Mouse (Mus musculus) adrenal gland, postnatal 4 days (tissue): ENCODE results near the gene Inpp5b. TPM values are rescaled to one million over a fixed set of nuclear protein-coding genes. Genes with fewer than 3 reads are reported as not detected.

Experiments used
- DNase-seq, 2 experiments: peaks; one replicate each; pipeline ENCODE4 v3.0.0; 2021 to 2022; ENCODE audit warnings: low spot score in 2 of 2, mixed read lengths in 2 of 2
- total RNA-seq, 2 experiments: library from RNA; stranded (reverse); gene quantifications; 2 replicates each; pipeline ENCODE4 v1.2.3; 2021

The Inpp5b gene
- total RNA-seq, 2 experiments from 2014 or later = 25.2 to 32.0 TPM

DNA sequence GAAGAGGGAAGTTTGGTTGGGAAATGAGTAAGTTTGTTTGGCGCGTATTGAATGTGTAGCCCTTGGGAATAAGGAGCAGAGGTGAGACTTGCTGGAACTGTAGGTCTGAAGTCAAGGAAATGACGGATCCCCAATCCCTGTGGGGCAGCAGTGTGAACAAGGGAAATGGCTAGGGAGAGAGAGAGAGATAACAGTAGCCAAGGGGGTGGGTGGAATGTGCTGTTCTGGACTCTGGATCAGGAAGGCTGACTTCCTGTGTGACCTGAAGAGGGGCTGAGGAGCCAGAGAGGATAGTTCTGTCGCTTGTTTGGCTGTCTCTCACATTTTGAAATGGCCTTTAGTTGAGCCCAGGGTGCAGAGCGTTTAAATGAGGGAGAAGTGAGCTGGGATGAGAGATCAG, 66.9 kb downstream of the Inpp5b start:
- no peak for DNase-seq

DNA sequence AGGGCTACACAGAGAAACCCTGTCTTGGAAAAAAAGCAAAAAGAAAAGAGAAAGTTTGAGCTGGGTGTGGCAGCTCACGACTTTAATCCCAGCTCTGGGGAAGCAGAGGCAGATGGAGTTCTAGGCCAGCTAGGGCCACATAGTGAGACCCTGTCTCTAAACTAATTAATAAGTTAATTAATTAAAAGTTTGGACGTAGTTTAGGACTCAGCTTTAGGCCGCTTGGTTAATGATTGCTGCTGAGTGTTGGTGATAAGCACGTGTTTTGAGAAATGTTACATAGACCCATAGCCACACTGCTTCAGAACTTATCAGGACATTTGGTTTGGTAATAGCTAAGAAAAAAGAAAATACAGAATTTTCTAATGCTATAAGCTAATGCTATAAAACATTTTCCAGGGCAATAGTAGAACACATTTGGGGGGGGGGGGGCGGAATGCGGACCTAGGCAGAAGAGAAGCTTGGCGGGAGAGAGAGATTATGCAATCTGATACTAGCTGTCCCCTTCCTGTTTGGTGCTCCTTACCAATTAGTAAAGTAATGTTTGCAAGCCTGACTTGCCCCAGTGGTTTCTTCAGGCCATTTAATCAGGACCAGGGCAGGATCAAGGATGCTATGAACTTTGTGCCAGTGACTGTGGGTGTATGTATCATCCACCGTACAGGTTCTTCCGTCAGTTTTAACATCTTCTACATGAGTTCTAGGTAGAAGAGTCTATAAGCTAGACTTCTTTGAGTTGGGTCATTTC, 67.7 kb downstream of the Inpp5b start:
- no peak for DNase-seq

DNA sequence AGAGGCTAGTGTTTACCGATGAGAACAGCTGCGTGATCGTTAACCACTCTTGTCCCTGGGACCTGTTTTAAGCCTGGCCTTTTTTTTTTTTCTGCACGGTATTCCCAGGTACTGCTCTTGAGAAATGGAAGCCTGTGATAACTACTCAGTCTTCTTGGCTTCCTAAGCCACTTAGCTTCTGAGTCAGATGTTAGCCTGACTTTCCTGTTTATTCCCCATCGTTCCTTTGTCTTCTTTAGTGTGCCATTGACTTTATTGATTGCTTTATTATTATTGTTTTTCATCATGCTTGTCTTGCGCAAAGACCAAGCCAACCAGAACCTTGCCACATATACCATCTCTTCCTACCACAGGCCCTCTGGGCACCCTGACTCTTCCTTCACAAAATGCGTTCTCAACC, 68.4 kb downstream of the Inpp5b start:
- no peak for DNase-seq

DNA sequence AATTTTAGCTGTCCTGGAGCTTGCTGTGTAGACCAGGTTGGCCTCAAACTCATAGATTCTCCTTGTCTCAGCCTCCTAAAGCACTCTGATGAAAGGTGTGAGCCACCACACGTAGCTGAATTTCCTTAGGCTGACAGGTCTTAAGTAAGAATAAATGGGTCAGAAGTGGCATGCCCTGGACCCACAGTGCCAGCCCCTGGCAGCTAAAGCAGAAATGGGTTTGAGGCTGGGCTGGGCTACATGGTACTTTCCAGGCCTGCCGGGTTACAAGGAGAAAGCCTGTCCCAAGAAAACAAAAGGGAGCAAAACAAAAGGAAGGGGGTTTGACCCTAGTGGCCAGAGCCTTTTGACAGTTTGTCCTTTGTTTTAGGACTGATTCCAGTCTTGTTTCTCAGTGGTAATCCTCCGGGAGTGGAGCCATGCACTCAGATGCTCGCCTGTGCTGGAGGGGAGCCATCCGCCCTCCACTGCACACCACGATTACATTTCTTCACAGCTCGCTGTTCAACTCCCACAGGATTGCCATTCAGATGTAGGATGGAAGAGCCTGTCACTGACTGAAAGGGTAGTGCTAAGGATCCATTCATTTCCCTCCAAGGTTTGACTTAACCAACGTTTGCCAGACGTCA, 69.8 kb downstream of the Inpp5b start:
- DNase-seq = no peak

DNA sequence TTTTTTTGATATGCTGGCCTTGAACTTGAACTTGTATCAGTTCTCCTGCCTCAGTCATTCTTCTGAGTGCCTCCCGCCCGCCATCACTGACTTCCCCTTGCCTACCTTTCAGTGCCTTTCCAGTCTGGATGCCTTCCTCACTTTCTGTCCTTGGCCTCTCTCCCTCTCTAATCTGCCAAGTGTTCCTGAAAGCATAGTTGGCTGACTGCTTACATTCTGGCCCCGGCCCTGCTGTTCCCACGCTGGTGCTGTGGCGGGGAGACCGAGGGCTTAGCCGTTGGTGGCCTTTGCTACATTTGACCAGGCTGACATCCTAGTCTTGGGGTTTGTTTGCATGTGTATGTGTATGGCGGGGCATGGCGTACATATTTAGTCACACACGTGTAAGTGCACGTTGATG, 74.3 kb downstream of the Inpp5b start:
- no peak for DNase-seq

DNA sequence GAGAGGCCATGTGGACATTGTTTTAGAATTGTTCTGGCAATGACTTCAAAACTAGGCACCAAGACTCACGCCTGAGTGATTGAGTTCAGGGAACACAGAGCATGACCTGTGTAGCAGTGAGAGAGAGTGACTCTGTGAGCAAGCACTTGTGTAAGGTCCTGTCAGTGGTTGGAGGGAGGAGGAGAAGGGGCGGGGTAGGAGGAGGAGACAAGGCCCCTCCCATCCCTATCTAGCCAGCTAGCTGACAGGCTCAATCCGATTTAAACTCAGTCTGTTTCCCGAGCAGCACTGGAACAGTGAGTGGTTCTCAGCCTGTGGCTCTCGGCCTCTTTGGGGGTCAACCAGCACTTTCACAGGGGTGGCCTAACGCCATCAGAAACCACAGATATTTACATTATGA, 76.2 kb downstream of the Inpp5b start:
- DNase-seq = peak in 1 of 2 experiments; percentile 10

DNA sequence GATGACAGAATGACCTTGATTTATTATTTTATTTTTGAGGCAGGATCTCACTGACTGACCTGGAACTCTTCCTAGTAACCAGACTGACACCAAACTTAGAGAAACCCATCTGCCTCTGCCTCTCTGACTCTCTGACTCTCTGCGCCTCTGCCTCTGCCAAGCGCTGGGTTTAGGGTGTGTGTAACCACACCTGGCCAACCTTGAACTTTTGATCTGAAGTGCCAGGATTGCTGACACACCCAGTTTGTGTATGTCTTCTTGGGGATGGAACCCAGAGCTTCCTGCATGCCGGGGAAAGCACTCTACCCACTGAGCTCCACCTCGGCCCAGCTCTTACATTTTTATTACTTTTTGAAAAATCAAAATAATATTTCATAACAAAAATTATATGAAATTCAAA, 77.2 kb downstream of the Inpp5b start:
- no peak for DNase-seq

DNA sequence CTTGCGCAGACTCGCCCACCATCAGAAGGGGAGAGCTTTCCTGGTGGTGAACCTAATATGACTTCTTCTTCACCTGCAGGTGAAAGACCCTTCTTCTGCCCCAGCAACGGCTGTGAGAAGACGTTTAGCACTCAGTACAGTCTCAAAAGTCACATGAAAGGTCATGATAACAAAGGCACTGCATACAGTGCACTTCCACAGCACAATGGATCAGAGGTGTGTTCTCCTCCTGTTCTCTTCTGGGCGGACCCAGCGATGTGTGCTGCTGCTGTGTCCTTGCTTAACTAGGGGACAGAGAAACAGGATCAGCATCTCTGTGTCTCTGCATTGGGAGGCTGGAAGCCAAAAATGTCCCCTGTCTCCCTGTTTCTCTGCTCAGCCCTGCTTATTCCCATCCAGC, 83.3 kb downstream of the Inpp5b start:
- no peak for DNase-seq

DNA sequence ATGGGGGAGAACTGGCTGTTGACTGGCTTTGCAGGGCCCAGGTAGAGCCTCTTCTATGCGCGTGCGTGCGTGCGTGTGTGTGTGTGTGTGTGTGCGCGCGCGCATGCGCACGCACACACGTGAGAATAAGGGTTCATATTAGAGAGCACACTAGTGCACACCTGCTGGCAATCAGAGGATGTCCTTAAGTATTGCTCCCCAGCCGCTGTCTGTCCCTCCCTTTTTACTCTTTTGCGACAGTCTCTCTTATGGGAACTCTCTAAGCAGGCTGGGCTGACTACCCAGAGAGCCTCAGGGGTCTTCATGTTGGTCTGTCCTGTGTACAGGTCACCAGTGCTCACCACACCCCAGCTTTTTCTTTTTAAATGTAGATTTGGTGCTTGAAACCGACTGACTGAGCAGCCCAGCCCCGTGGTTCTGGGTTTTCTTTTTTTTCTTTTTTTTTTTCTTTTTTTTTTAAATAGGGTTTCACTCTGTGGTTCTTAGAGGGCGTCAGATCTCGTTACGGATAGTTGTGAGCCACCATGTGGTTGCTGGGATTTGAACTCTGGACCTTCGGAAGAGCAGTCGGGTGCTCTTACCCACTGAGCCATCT, 83.8 kb downstream of the Inpp5b start:
- DNase-seq = no peak

DNA sequence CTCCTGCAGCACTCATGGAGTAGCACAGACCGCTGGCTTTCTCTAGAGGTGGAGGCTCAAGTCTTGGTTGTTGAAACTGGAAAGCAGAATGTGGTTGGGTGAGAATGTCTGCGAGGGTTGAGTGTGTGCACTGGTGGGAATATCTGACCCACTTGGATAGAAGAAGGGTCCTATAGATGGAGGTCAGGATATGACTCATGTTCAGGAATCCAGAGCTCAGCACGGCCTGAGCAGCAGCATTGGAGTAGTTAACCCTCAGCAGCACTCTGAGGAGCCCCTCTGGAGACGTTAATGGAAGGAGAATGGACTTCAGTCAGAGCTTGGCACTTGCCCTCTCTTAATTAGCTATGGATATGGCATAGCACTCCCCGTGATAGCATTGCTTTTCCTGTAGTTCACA, 88.0 kb downstream of the Inpp5b start:
- DNase-seq = no peak

DNA sequence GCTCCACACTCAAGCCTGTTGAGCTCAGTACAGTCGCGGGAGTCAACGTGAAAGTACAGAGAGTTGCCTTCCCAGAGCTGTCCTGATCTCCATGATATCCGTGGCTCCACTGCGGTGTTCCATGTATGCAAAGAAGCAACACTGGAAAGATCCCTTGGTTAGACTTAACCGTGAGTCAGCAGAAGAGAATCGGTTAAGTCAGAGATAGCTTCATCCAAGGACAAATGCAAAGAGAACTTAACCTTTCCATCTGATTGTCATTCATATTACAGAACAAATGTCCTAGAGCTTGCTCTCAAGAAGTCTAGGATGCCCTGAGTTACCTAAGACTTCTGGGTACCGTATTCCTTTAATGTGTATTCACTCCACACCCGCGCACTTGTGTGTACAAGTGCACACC, 91.1 kb downstream of the Inpp5b start:
- no peak for DNase-seq

DNA sequence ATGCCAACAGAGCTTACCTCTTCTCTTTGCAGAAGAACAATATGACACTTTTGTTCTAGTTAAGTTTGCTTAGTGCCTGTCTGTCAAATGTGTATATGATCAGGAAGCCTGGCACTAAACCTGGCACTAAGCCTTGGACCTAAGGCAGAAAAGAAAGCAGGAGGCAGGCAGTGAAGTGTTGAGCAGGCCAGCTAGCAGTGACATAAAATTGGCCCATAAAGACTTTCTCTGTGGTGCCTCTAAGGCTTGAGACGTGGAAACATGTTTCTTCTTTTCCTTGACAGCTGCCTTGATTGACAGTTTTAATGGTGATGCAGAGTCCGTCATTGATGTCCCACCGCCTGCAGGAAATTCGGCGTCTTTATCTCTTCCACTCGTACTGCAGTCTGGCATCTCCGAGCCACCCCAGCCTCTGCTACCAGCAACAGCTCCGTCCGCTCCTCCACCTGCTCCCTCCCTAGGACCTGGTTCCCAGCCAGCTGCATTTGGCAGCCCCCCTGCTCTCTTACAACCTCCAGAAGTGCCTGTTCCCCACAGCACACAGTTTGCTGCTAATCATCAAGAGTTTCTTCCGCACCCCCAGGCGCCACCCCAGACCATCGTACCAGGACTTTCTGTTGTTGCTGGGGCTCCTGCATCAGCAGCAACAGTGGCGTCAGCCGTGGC, 96.5 kb downstream of the Inpp5b start:
- no peak for DNase-seq

DNA sequence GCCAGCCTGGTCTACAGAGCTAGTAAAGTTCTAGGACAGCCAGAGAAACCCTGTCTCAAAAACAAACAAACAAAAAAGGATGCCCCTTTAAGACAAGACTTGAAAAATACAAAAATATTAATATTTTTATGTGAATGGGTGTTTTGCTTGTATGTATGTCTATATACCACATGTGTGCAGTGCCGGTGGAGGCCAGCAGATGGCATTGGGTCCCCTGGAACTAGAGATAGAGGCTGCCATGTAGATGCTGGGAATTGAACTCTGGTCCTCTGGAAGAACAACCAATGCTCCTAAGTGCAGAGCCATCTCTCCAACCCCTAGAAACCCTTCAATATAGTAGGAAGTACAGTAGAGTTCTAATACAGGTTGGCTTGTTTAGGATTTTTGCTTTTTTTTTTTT, 99.3 kb downstream of the Inpp5b start:
- no peak for DNase-seq

DNA sequence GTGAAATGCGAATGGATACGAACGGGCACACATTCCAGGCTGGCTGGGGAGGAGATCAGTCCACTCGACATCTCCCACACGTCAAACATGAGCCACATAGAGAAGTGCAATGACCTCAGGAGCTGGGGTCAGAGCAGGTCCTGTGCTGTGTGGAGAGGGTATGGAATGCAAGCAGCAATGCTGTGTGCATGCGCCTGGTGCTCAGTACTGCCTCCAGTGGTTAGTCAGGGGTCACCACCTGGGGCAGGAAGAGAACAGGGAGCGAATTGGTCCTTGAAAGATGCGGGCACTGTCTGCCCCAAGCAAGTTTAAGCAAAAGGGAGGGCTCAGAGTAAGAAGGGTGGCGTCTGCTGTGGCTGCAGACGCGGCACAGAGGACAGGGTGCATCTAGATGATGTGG, 101.8 kb downstream of the Inpp5b start:
- DNase-seq = no peak

DNA sequence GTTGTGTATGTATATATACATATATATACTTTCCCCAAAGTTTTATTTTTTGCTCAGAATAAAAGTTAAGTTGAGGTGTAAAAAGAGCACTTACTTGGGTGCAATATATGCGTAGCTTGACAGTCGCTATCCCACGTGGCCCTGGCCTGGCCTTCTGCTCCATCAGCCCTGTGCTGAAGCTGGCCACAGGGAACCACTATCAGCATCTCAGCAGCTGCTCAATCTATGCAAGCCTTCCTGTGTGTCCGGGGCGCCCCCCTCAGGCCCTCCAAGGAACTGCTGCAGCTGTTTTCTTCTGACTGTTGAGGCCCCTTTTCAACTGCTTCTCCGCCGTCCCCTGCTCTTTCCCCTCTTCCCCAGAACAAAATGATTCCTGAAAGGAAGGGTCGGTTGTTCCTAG, 105.9 kb downstream of the Inpp5b start:
- peak; percentile 54 to 77 for DNase-seq

DNA sequence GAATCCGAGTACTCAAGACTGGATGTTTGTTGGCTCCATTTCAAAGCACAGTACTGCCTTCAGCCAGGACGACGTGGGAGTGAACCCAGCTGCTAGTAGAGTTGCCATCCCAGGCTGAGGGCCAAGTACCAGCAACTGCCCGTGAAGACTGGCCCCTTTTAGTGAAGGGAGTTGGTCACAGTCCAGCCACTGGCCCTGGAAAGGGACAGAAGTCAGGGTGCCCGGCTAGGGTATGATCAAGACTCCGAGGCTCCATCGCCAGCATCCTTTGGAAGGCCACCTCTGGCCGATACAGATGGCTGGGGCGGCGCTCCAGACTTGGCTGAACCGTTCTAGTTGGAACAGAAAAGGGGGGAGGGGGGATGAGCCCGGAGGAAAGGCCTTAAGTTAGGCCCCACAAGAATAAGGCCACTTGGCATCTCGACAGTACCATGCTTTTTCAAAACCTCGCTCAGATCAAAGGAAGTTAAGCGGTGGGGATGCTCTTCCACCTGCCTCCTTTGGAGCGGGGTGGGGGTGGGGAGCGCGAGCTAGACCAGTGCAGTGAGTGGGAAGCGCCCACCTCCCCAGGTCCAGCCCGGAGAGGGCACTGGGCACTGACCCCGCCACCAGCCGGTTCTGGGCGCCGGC, 108.1 kb downstream of the Inpp5b start:
- DNase-seq = no peak

DNA sequence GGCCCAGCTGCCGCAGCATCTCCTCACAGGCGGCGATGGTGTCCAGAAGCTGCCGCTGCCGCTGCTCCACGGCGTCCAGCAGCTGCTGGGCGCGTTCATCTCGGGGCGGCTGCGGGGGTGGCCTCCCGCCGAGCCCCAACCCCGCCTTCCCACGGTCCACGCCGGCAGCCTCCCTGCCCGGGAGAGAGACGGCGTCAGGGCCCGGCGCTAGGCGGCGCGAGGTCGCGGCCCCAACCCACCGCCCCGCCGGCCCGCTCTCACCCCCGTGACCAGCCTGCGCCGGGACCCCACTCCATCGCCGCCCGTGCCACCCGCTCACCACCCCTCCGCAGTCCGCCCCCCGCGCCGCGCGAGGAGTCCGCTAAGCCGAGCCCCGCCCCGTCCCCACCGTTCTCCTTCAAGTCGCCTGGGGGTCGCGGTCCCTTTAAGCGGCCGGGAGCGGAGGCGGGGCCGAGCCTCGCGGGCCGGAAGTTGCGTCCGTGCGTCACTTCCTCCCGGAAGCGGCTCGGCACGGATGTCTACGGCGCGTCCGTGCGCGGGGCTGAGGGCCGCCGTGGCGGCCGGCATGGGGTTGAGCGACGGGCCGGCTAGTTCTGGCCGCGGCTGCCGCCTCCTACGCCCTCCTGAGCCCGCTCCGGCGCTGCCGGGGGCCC, 108.7 kb downstream of the Inpp5b start, which contains the start of gene Yrdc:
Gene Yrdc (plus strand): TSS at position 419 of the 653 bp plus-strand sequence.
- peak; percentile 85 to 87 for DNase-seq
